Mouse (Mus musculus) midbrain, embryonic 12.5 days (tissue): Measurements from ENCODE around the gene Creld1. TPM values are rescaled to one million over a fixed set of nuclear protein-coding genes. Genes with fewer than 3 reads are reported as not detected.

Experiments used
- ATAC-seq: fragments of 200-750 bp; cut with Nextera tagmentation; 2 replicates; pipeline ENCODE4 v1.8.0; 2017; ENCODE audit warnings: low read depth, moderate TSS enrichment, moderate library complexity; ENCODE audit not compliant: low FRiP score
- H3K27ac ChIP-seq: fragments of 300-500 bp; sonication (generic); replicated peaks from 2 replicates; pipeline ENCODE4 v1.5.1; 2016; ENCODE audit warnings: mild to moderate bottlenecking
- H3K27me3 ChIP-seq: fragments of 300-500 bp; sonication (generic); 2 replicates; pipeline ENCODE4 v1.6.1; 2016; ENCODE audit warnings: mild to moderate bottlenecking
- H3K36me3 ChIP-seq: fragments of 300-500 bp; sonication (generic); 2 replicates; pipeline ENCODE4 v1.6.1; 2016
- H3K4me1 ChIP-seq: fragments of 300-500 bp; sonication (generic); 2 replicates; pipeline ENCODE4 v1.6.1; 2016
- H3K4me2 ChIP-seq: fragments of 300-500 bp; sonication (generic); replicated peaks from 2 replicates; pipeline ENCODE4 v1.6.1; 2016; ENCODE audit warnings: mild to moderate bottlenecking, moderate library complexity
- H3K4me3 ChIP-seq: fragments of 300-500 bp; sonication (generic); 2 replicates; pipeline ENCODE4 v1.5.1; 2016; ENCODE audit warnings: mild to moderate bottlenecking
- H3K9ac ChIP-seq: fragments of 300-500 bp; sonication (generic); replicated peaks from 2 replicates; pipeline ENCODE4 v1.6.1; 2016; ENCODE audit warnings: mild to moderate bottlenecking, moderate library complexity
- H3K9me3 ChIP-seq: fragments of 300-500 bp; sonication (generic); 2 replicates; pipeline ENCODE4 v1.6.1; 2016; ENCODE audit warnings: mild to moderate bottlenecking
- WGBS: fragments of 180-500 bp; shearing (Covaris S2); methylation state at CpG from one replicate; pipeline ENCODE4 v1.1.7; 2016; 5-methylcytosine and 5-hydroxymethylcytosine counted together
- polyA plus RNA-seq: library from polyadenylated mRNA; unstranded; fragments of >200 nt; fragmentation: Nextera tagmentation; extraction: Ambion mirVana; gene quantifications from 2 replicates; pipeline ENCODE4 v1.2.1, GENCODE M21; 2016

The Creld1 gene
- polyA plus RNA-seq: 44.0 and 49.1 TPM in 2 replicates

GRCm38 (mm10) chr6:113483100-113483615 lies at the start of gene Creld1:
Creld1 (plus strand) TSS chr6:113483297.
- Histone ChIP-seq H3K27ac (peak within 1 kb of the TSS; percentile 88), H3K27me3 (peaks cover 32% of the 10 kb centered on the region), H3K4me2 (peak within 1 kb of the TSS; percentile 79), H3K9ac (peak within 1 kb of the TSS; percentile 80), H3K4me3 (peak within 1 kb of the TSS; percentile 70), H3K9me3 (no peaks in the 10 kb centered on the region), H3K36me3 (peaks cover 9% of the 10 kb centered on the region), H3K4me1 (peaks cover 34% of the 10 kb centered on the region)
- under 1% methylated on average over 26 of the region's 26 CpGs for whole genome bisulfite sequencing
- peak; percentile 97 for ATAC-seq

GRCm38 (mm10) chr6:113433661-113434060 lies 49.4 kb upstream of the Creld1 start:
- Histone ChIP-seq H3K27me3 (peaks cover 3% of the 10 kb centered on the region; the same call in 1 of the 2 replicates), H3K4me2 (no peak overlapping the region), H3K36me3 (no peaks in the 10 kb centered on the region), H3K9ac (no peak overlapping the region), H3K9me3 (no peaks in the 10 kb centered on the region), H3K27ac (no peak overlapping the region), H3K4me3 (no peak overlapping the region), H3K4me1 (no peaks in the 10 kb centered on the region)
- ATAC-seq: no peak
- WGBS: 84% methylated on average over 3 of the region's 3 CpGs

GRCm38 (mm10) chr6:113434691-113435090 lies 48.4 kb upstream of the Creld1 start:
- Histone ChIP-seq H3K27ac (no peak overlapping the region), H3K4me3 (no peak overlapping the region), H3K9ac (no peak overlapping the region), H3K4me2 (no peak overlapping the region), H3K36me3 (no peaks in the 10 kb centered on the region), H3K27me3 (peaks cover 3% of the 10 kb centered on the region; the same call in 1 of the 2 replicates), H3K4me1 (no peaks in the 10 kb centered on the region), H3K9me3 (no peaks in the 10 kb centered on the region)
- 76% methylated on average over 7 of the region's 7 CpGs for WGBS
- no peak for ATAC-seq

GRCm38 (mm10) chr6:113435664-113436205 lies 47.4 kb upstream of the Creld1 start, which contains the start of gene Cidec:
Cidec (minus strand) TSS chr6:113435760.
- 81% methylated on average over 9 of the region's 9 CpGs for WGBS
- H3K27me3 ChIP-seq: peaks cover 3% of the 10 kb centered on the region; the same call in 1 of the 2 replicates
- no peaks in the 10 kb centered on the region for H3K9me3 ChIP-seq

GRCm38 (mm10) chr6:113437135-113437534 lies 46.0 kb upstream of the Creld1 start:
- Histone ChIP-seq H3K9me3 (no peaks in the 10 kb centered on the region), H3K27ac (no peak overlapping the region), H3K36me3 (no peaks in the 10 kb centered on the region), H3K9ac (no peak overlapping the region), H3K4me2 (no peak overlapping the region), H3K27me3 (peaks cover 3% of the 10 kb centered on the region; the same call in 1 of the 2 replicates), H3K4me3 (no peak overlapping the region), H3K4me1 (no peaks in the 10 kb centered on the region)
- ATAC-seq: no peak
- 78% methylated on average over 12 of the region's 12 CpGs for WGBS

More at GRCm38 (mm10) chr6:113435664-113436205, 47.4 kb upstream of the Creld1 start, which contains the start of gene Cidec:
- Histone ChIP-seq H3K4me2 (no peak within 1 kb of the TSS), H3K36me3 (no peaks in the 10 kb centered on the region), H3K4me3 (no peak within 1 kb of the TSS), H3K9ac (no peak within 1 kb of the TSS), H3K4me1 (no peaks in the 10 kb centered on the region), H3K27ac (no peak within 1 kb of the TSS)
- ATAC-seq: no peak

GRCm38 (mm10) chr6:113438721-113439430 lies 44.2 kb upstream of the Creld1 start:
- WGBS: 63% methylated on average over 12 of the region's 12 CpGs

GRCm38 (mm10) chr6:113440686-113441085 lies 42.4 kb upstream of the Creld1 start:
- WGBS: 88% methylated on average over 3 of the region's 3 CpGs
- 0 out of 2 replicates have a peak, but pooled peaks cover 2% of the 10 kb centered on the region for H3K27me3 ChIP-seq
- H3K4me1 ChIP-seq: peaks cover 10% of the 10 kb centered on the region
- H3K36me3 ChIP-seq: 0 out of 2 replicates have a peak, but pooled peaks cover 6% of the 10 kb centered on the region
- ATAC-seq: no peak
- no peak overlapping the region for H3K9ac ChIP-seq
- no peaks in the 10 kb centered on the region for H3K9me3 ChIP-seq
- H3K4me3 ChIP-seq: no peak overlapping the region
- H3K27ac ChIP-seq: no peak overlapping the region
- no peak overlapping the region for H3K4me2 ChIP-seq

More at GRCm38 (mm10) chr6:113438721-113439430, 44.2 kb upstream of the Creld1 start:
- Histone ChIP-seq H3K36me3 (no peaks in the 10 kb centered on the region), H3K27me3 (peaks cover 3% of the 10 kb centered on the region; the same call in 1 of the 2 replicates), H3K9me3 (no peaks in the 10 kb centered on the region), H3K4me3 (no peak overlapping the region), H3K27ac (no peak overlapping the region), H3K4me2 (no peak overlapping the region), H3K9ac (no peak overlapping the region), H3K4me1 (peaks cover 10% of the 10 kb centered on the region)
- ATAC-seq: no peak

- Histone ChIP-seq H3K27ac (no peak overlapping the region), H3K27me3 (no peaks in the 10 kb centered on the region), H3K9ac (no peak overlapping the region), H3K4me3 (no peak overlapping the region), H3K9me3 (no peaks in the 10 kb centered on the region), H3K4me2 (no peak overlapping the region), H3K4me1 (peaks cover 10% of the 10 kb centered on the region), H3K36me3 (peaks cover 8% of the 10 kb centered on the region; the same call in 1 of the 2 replicates)
- ATAC-seq: no peak
- WGBS: 54% methylated on average over 7 of the region's 7 CpGs
Observed at GRCm38 (mm10) chr6:113441147-113441680, 41.9 kb upstream of the Creld1 start.

- Histone ChIP-seq H3K36me3 (peaks cover 17% of the 10 kb centered on the region), H3K27me3 (no peaks in the 10 kb centered on the region), H3K4me2 (peak overlapping the region; percentile 89), H3K4me3 (peak overlapping the region; percentile 96), H3K9ac (peak overlapping the region; percentile 88), H3K9me3 (no peaks in the 10 kb centered on the region), H3K4me1 (peaks cover 10% of the 10 kb centered on the region), H3K27ac (peak overlapping the region; percentile 36)
- peak; percentile 32; the same call in 1 of the 2 replicates for ATAC-seq
- WGBS: 44% methylated on average over 9 of the region's 9 CpGs
Observed at GRCm38 (mm10) chr6:113442087-113442441, 41.0 kb upstream of the Creld1 start.

GRCm38 (mm10) chr6:113442442-113443090 lies 40.5 kb upstream of the Creld1 start, which contains the start of gene Jagn1:
Jagn1 (plus strand) TSS chr6:113442569.
- Histone ChIP-seq H3K9ac (peak within 1 kb of the TSS; percentile 88), H3K9me3 (no peaks in the 10 kb centered on the region), H3K27ac (peak within 1 kb of the TSS; percentile 36), H3K27me3 (no peaks in the 10 kb centered on the region), H3K4me2 (peak within 1 kb of the TSS; percentile 89), H3K36me3 (peaks cover 22% of the 10 kb centered on the region), H3K4me1 (peaks cover 10% of the 10 kb centered on the region), H3K4me3 (peak within 1 kb of the TSS; percentile 96)
- ATAC-seq: peak; percentile 94
- WGBS: under 1% methylated on average over 42 of the region's 45 CpGs

GRCm38 (mm10) chr6:113443091-113443490 lies 40.0 kb upstream of the Creld1 start:
- H3K9ac ChIP-seq: peak overlapping the region; percentile 88
- peaks cover 27% of the 10 kb centered on the region for H3K36me3 ChIP-seq
- peak overlapping the region; percentile 96 for H3K4me3 ChIP-seq
- ATAC-seq: no peak
- no peaks in the 10 kb centered on the region for H3K9me3 ChIP-seq
- WGBS: 53% methylated on average over 12 of the region's 12 CpGs
- no peaks in the 10 kb centered on the region for H3K27me3 ChIP-seq
- peak overlapping the region; percentile 36 for H3K27ac ChIP-seq
- peaks cover 10% of the 10 kb centered on the region for H3K4me1 ChIP-seq
- H3K4me2 ChIP-seq: peak overlapping the region; percentile 89
